In the genomic region with DNA sequence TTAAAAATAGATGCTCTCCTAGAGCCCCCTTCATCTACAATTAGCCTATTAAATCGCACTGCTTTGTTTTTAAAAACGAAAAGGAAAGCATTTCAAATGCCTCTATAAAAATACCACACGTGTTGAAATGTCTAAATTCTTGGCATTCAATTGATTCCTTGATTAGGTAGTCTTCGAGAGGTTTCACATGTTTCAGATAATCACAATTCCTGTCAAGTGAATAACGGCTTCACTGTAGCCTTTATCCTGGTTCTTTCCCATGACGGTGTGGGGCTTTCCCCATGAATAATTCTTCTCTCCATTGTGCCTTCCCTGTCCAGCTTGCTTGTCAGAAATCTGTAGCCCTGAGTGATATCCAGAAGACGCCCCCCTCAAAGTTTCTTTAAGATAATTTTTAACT, we compare ENCODE assay signal across 18 mouse cellular contexts.
DNase-seq lines count a peak whose midpoint lies in the region; ATAC-seq and TF ChIP-seq lines count a peak whose summit lies in the region.
"Had no signal": no experiment of that assay in that cellular context is flagged by ENCODE, and none has a peak within 500 bp of the region (broad histone marks: within the 10 kb centered on the region; RNA-seq: fewer than 3 reads in every experiment).

No protein-coding gene starts in this region.

- H3K9ac ChIP-seq in forebrain, embryonic 14.5 days (ENCODE audit: low read length), result no peak overlapping the region
- no peak overlapping the region for H3K9ac ChIP-seq in forebrain, postnatal 0 days
- H3K9ac ChIP-seq in hindbrain, embryonic 13.5 days, result no peak overlapping the region
- H3K9ac ChIP-seq in hindbrain, postnatal 0 days (replicated peaks; ENCODE audit: low read length), result no peak overlapping the region
- H3K9ac ChIP-seq: embryonic facial prominence, embryonic 12.5 days; heart, embryonic 15.5 days; hindbrain, embryonic 12.5 days; intestine, embryonic 15.5 days had no signal

- peak; percentile 52 for DNase-seq in forebrain, embryonic 14.5 days (ENCODE audit: low spot score)
- DNase-seq in forebrain, postnatal 0 days, result no peak
- no peak for DNase-seq in hindbrain, postnatal 0 days (ENCODE audit: low spot score)
- DNase-seq in 3T3-L1 (ENCODE audit: low read depth, low spot score), result peak; percentile 10
- peak; percentile 57 for DNase-seq in brain, embryonic 14.5 days (ENCODE audit: low read depth)
- no peak for DNase-seq in adrenal gland, postnatal 25 days
- DNase-seq: adrenal gland, adult 8-10 months; cerebellum, adult 11-12 months; cerebellum, adult 9-10 months; cerebellum, postnatal 25 days; gastrocnemius, postnatal 14 days; kidney, adult 18-20 months had no signal

- H3K4me3 ChIP-seq in forebrain, embryonic 14.5 days (ENCODE audit: low read depth, low read length), result no peak overlapping the region
- H3K4me3 ChIP-seq in forebrain, postnatal 0 days (ENCODE audit: low read depth, low read length), result no peak overlapping the region
- H3K4me3 ChIP-seq in hindbrain, embryonic 13.5 days, result no peak overlapping the region
- no peak overlapping the region for H3K4me3 ChIP-seq in hindbrain, postnatal 0 days (ENCODE audit: low read length)
- H3K4me3 ChIP-seq: embryonic facial prominence, embryonic 12.5 days; heart, embryonic 15.5 days; hindbrain, embryonic 12.5 days; intestine, embryonic 15.5 days had no signal

- no peak for TF ChIP-seq POLR2A in brain, embryonic 14.5 days (IDR thresholded peaks at IDR 0.05; ENCODE audit: borderline replicate concordance, extremely low read depth, insufficient read depth, insufficient read length, poor library complexity, severe bottlenecking)

- H3K27me3 ChIP-seq in forebrain, embryonic 14.5 days (replicated peaks; ENCODE audit: control insufficient read depth, insufficient read depth, low read length), result no peaks in the 10 kb centered on the region
- H3K27me3 ChIP-seq in forebrain, postnatal 0 days (ENCODE audit: insufficient read depth, low read length), result no peaks in the 10 kb centered on the region
- no peaks in the 10 kb centered on the region for H3K27me3 ChIP-seq in hindbrain, embryonic 13.5 days
- no peaks in the 10 kb centered on the region for H3K27me3 ChIP-seq in hindbrain, postnatal 0 days (ENCODE audit: insufficient read depth, low read length)
- H3K27me3 ChIP-seq: embryonic facial prominence, embryonic 12.5 days; heart, embryonic 15.5 days; hindbrain, embryonic 12.5 days; intestine, embryonic 15.5 days had no signal

- H3K4me1 ChIP-seq in forebrain, embryonic 14.5 days (ENCODE audit: control insufficient read depth, insufficient read depth, low read length), result peaks cover 4% of the 10 kb centered on the region; the same call in 1 of the 2 replicates
- no peaks in the 10 kb centered on the region for H3K4me1 ChIP-seq in forebrain, postnatal 0 days (ENCODE audit: insufficient read depth)
- H3K4me1 ChIP-seq in hindbrain, embryonic 13.5 days (replicated peaks), result peaks cover 3% of the 10 kb centered on the region; the same call in 1 of the 2 replicates
- H3K4me1 ChIP-seq in hindbrain, postnatal 0 days (ENCODE audit: insufficient read depth, low read length), result no peaks in the 10 kb centered on the region
- H3K4me1 ChIP-seq: embryonic facial prominence, embryonic 12.5 days; hindbrain, embryonic 12.5 days; intestine, embryonic 15.5 days had no signal

- ATAC-seq in forebrain, embryonic 14.5 days, result peak; percentile 40; the same call in 1 of the 2 replicates
- no peak for ATAC-seq in forebrain, postnatal 0 days
- no peak for ATAC-seq in hindbrain, embryonic 13.5 days (ENCODE audit: low FRiP score)
- no peak for ATAC-seq in hindbrain, postnatal 0 days
- ATAC-seq: forebrain, embryonic 16.5 days; intestine, embryonic 15.5 days had no signal

- 18% methylated on average over 7 of the region's 7 CpGs for WGBS in forebrain, embryonic 14.5 days
- 21% methylated on average over 7 of the region's 7 CpGs for WGBS in forebrain, postnatal 0 days
- 43% methylated on average over 7 of the region's 7 CpGs for WGBS in hindbrain, embryonic 13.5 days
- 39% methylated on average over 7 of the region's 7 CpGs for WGBS in hindbrain, postnatal 0 days

- no peak for TF ChIP-seq CTCF in forebrain, postnatal 0 days (IDR thresholded peaks at IDR 0.05; ENCODE audit: low read depth)
- TF ChIP-seq CTCF in hindbrain, postnatal 0 days (IDR thresholded peaks at IDR 0.05; ENCODE audit: low read depth), result no peak
- no peak for TF ChIP-seq CTCF in brain, embryonic 14.5 days (IDR thresholded peaks at IDR 0.05; ENCODE audit: borderline replicate concordance, extremely low read depth, insufficient read depth, insufficient read length)

- H3K36me3 ChIP-seq in forebrain, embryonic 14.5 days (ENCODE audit: control insufficient read depth, insufficient read depth, low read length), result no peaks in the 10 kb centered on the region
- no peaks in the 10 kb centered on the region for H3K36me3 ChIP-seq in forebrain, postnatal 0 days (ENCODE audit: insufficient read depth)
- no peaks in the 10 kb centered on the region for H3K36me3 ChIP-seq in hindbrain, embryonic 13.5 days
- H3K36me3 ChIP-seq in hindbrain, postnatal 0 days (ENCODE audit: insufficient read depth, low read length), result no peaks in the 10 kb centered on the region
- H3K36me3 ChIP-seq: embryonic facial prominence, embryonic 12.5 days; heart, embryonic 15.5 days; hindbrain, embryonic 12.5 days; intestine, embryonic 15.5 days had no signal

- no peak overlapping the region; the same call in 1 of the 2 replicates for H3K27ac ChIP-seq in forebrain, embryonic 14.5 days (ENCODE audit: low read depth, low read length)
- H3K27ac ChIP-seq in forebrain, postnatal 0 days (ENCODE audit: low read depth, low read length), result no peak overlapping the region
- H3K27ac ChIP-seq in hindbrain, embryonic 13.5 days, result 0 out of 2 replicates have a peak overlapping the region, but pooled peaks have one; percentile 23
- H3K27ac ChIP-seq in hindbrain, postnatal 0 days, result no peak overlapping the region
- H3K27ac ChIP-seq: embryonic facial prominence, embryonic 12.5 days; heart, embryonic 15.5 days; hindbrain, embryonic 12.5 days; intestine, embryonic 15.5 days had no signal

- H3K4me2 ChIP-seq in forebrain, embryonic 14.5 days (ENCODE audit: low read length), result no peak overlapping the region
- no peak overlapping the region for H3K4me2 ChIP-seq in forebrain, postnatal 0 days (ENCODE audit: low read depth)
- H3K4me2 ChIP-seq in hindbrain, embryonic 13.5 days, result no peak overlapping the region
- no peak overlapping the region for H3K4me2 ChIP-seq in hindbrain, postnatal 0 days (ENCODE audit: low read depth, low read length)
- H3K4me2 ChIP-seq: embryonic facial prominence, embryonic 12.5 days; heart, embryonic 15.5 days; hindbrain, embryonic 12.5 days; intestine, embryonic 15.5 days had no signal

- no peaks in the 10 kb centered on the region for H3K9me3 ChIP-seq in forebrain, embryonic 14.5 days (replicated peaks; ENCODE audit: control insufficient read depth, low read length)
- no peaks in the 10 kb centered on the region for H3K9me3 ChIP-seq in forebrain, postnatal 0 days (ENCODE audit: low read length)
- H3K9me3 ChIP-seq in hindbrain, embryonic 13.5 days, result no peaks in the 10 kb centered on the region
- no peaks in the 10 kb centered on the region for H3K9me3 ChIP-seq in hindbrain, postnatal 0 days (ENCODE audit: low read length)
- H3K9me3 ChIP-seq: embryonic facial prominence, embryonic 12.5 days; heart, embryonic 15.5 days; hindbrain, embryonic 12.5 days; intestine, embryonic 15.5 days had no signal

Comparison
In these comparisons a context has a peak if more than half of its experiments do, and no peak if none do; other contexts are left out.
1. DNase-seq: peak in forebrain, embryonic 14.5 days (single experiment), 3T3-L1 (single experiment) and brain, embryonic 14.5 days (single experiment); none in forebrain, postnatal 0 days (single experiment), hindbrain, postnatal 0 days (single experiment) and adrenal gland, postnatal 25 days (single experiment).